Mouse (Mus musculus): ENCODE measurements around the gene Hibch. TPM values are rescaled to one million over a fixed set of nuclear protein-coding genes. Genes with fewer than 3 reads are reported as not detected.

The Hibch gene
- polyA plus RNA-seq, 1 experiment = 8.1 TPM

GRCm38 (mm10) chr1:52960191-52960590, 115.5 kb downstream of the Hibch start:
- no peak overlapping the region for H3ac ChIP-seq (ENCODE audit: control insufficient read depth, insufficient read length)
- TF ChIP-seq MAX (IDR thresholded peaks at IDR 0.05; ENCODE audit: low read depth) = no peak
- no peak for TF ChIP-seq TCF12 (IDR thresholded peaks at IDR 0.05; ENCODE audit: insufficient read depth, poor library complexity, severe bottlenecking)
- TF ChIP-seq POLR2A (IDR thresholded peaks at IDR 0.05; ENCODE audit: insufficient read length, low read depth) = no peak
- TF ChIP-seq POLR2AphosphoS2 (IDR thresholded peaks at IDR 0.05; ENCODE audit: insufficient read length, low read depth) = no peak
- no peak for TF ChIP-seq MYOG (IDR thresholded peaks at IDR 0.05; ENCODE audit: control insufficient read depth in 1 of 3, insufficient read depth in 1 of 3, insufficient read length in 2 of 3, low read depth in 2 of 3)
- no peak for TF ChIP-seq MYOD1 (IDR thresholded peaks at IDR 0.05; ENCODE audit: control insufficient read depth in 1 of 3, insufficient read length in 2 of 3, low read depth in 2 of 3)
- no peak for TF ChIP-seq TCF3 (IDR thresholded peaks at IDR 0.05; ENCODE audit: insufficient read length, low read depth)
- no peak for TF ChIP-seq E2F4 (IDR thresholded peaks at IDR 0.05; ENCODE audit: insufficient read depth)
- TF ChIP-seq CEBPB (IDR thresholded peaks at IDR 0.05; ENCODE audit: insufficient read depth, poor library complexity, severe bottlenecking) = no peak
- no peak for TF ChIP-seq USF1 (IDR thresholded peaks at IDR 0.05; ENCODE audit: low read depth)
- TF ChIP-seq SRF (IDR thresholded peaks at IDR 0.05; ENCODE audit: control insufficient read depth, insufficient read length, low read depth) = no peak
- TF ChIP-seq REST (IDR thresholded peaks at IDR 0.05; ENCODE audit: insufficient read depth, insufficient read length) = no peak
- no peaks in the 10 kb centered on the region for H3K79me2 ChIP-seq (ENCODE audit: control insufficient read depth, insufficient read depth)
- no peaks in the 10 kb centered on the region for H3K27me3 ChIP-seq (ENCODE audit: control insufficient read depth, insufficient read depth, insufficient read length)
- H3K4me2 ChIP-seq (ENCODE audit: low read depth) = no peak overlapping the region
- no peaks in the 10 kb centered on the region for H3K36me3 ChIP-seq (ENCODE audit: control insufficient read depth, insufficient read depth)
- H3K4me3 ChIP-seq = no peak overlapping the region

DNA sequence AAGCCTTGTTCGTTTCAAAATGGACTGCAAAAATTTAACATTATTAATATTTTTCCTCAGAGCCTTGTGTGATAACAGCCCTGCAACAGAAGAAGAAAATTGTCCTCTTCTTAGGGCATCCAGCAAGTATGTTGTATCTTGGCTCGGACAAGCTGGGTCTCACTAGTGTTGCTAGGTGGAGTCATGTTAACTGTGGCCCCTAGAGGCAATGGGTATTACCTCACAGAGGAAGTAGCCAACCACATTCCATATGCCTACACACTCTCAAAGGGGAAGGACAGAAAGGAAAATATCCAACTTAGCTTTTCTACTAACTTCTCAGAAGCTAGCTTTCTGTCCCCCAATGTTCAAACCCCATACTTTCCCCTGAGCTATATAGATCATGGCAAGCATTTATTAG, 118.4 kb downstream of the Hibch start:
- Histone ChIP-seq H3K36me3 (ENCODE audit: control insufficient read depth, insufficient read depth) (no peaks in the 10 kb centered on the region), H3ac (ENCODE audit: control insufficient read depth, insufficient read length) (no peak overlapping the region), H3K4me3 (no peak overlapping the region), H3K4me2 (ENCODE audit: low read depth) (no peak overlapping the region), H3K27me3 (ENCODE audit: control insufficient read depth, insufficient read depth, insufficient read length) (no peaks in the 10 kb centered on the region), H3K79me2 (ENCODE audit: control insufficient read depth, insufficient read depth) (no peaks in the 10 kb centered on the region)
- TF ChIP-seq MAX (IDR thresholded peaks at IDR 0.05; ENCODE audit: low read depth) (no peak), MYOD1 (IDR thresholded peaks at IDR 0.05; ENCODE audit: control insufficient read depth in 1 of 3, insufficient read length in 2 of 3, low read depth in 2 of 3) (no peak), CEBPB (IDR thresholded peaks at IDR 0.05; ENCODE audit: insufficient read depth, poor library complexity, severe bottlenecking) (no peak), POLR2AphosphoS2 (IDR thresholded peaks at IDR 0.05; ENCODE audit: insufficient read length, low read depth) (no peak), SRF (IDR thresholded peaks at IDR 0.05; ENCODE audit: control insufficient read depth, insufficient read length, low read depth) (no peak), REST (IDR thresholded peaks at IDR 0.05; ENCODE audit: insufficient read depth, insufficient read length) (no peak), USF1 (IDR thresholded peaks at IDR 0.05; ENCODE audit: low read depth) (no peak), E2F4 (IDR thresholded peaks at IDR 0.05; ENCODE audit: insufficient read depth) (no peak)

DNA sequence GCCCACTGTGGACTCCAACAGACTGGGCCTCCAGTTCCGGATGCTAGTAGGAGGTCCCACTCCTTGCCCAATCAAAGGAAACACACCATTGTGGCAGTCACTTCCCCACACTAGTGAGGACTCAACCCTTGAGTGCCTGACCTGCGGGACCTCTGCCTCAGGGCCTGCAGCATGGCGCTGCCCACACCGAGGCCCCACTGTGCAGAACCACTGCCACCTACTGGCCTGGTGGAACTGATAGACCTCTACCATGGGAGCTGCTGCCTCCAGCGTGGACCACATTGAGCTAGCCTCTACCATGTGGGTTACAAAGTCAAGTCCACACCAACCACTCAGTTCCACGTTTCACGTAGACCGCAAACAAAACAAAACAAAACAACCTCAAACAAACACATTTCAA, 119.9 kb downstream of the Hibch start:
- no peaks in the 10 kb centered on the region for H3K79me2 ChIP-seq (ENCODE audit: control insufficient read depth, insufficient read depth)
- no peak overlapping the region for H3K4me3 ChIP-seq
- H3ac ChIP-seq (ENCODE audit: control insufficient read depth, insufficient read length) = no peak overlapping the region
- H3K4me2 ChIP-seq (ENCODE audit: low read depth) = no peak overlapping the region
- H3K27me3 ChIP-seq (ENCODE audit: control insufficient read depth, insufficient read depth, insufficient read length) = no peaks in the 10 kb centered on the region
- H3K36me3 ChIP-seq (ENCODE audit: control insufficient read depth, insufficient read depth) = no peaks in the 10 kb centered on the region
- TF ChIP-seq MAX (IDR thresholded peaks at IDR 0.05; ENCODE audit: low read depth) = no peak
- TF ChIP-seq POLR2A (IDR thresholded peaks at IDR 0.05; ENCODE audit: insufficient read length, low read depth) = no peak
- TF ChIP-seq CEBPB (IDR thresholded peaks at IDR 0.05; ENCODE audit: insufficient read depth, poor library complexity, severe bottlenecking) = no peak
- TF ChIP-seq USF1 (IDR thresholded peaks at IDR 0.05; ENCODE audit: low read depth) = no peak
- TF ChIP-seq TCF3 (IDR thresholded peaks at IDR 0.05; ENCODE audit: insufficient read length, low read depth) = no peak
- no peak for TF ChIP-seq MYOD1 (IDR thresholded peaks at IDR 0.05; ENCODE audit: control insufficient read depth in 1 of 3, insufficient read length in 2 of 3, low read depth in 2 of 3)
- no peak for TF ChIP-seq MYOG (IDR thresholded peaks at IDR 0.05; ENCODE audit: control insufficient read depth in 1 of 3, insufficient read depth in 1 of 3, insufficient read length in 2 of 3, low read depth in 2 of 3)
- TF ChIP-seq SRF (IDR thresholded peaks at IDR 0.05; ENCODE audit: control insufficient read depth, insufficient read length, low read depth) = no peak

Other genes starting within 250 kb of the Hibch start
- gene Nemp2, start 214.2 kb upstream of the Hibch start, polyA plus RNA-seq (2012; fragmentation: generic; extraction: Trizol) = 1.2 TPM
- gene Mfsd6, start 117.5 kb upstream of the Hibch start, polyA plus RNA-seq (2012; fragmentation: generic; extraction: Trizol) = 0.59 TPM
- 3.6 TPM for gene Inpp1, start 27.2 kb upstream of the Hibch start, polyA plus RNA-seq (2012; fragmentation: generic; extraction: Trizol)
- 0.01 TPM for gene 1700019D03Rik, start 175.2 kb downstream of the Hibch start, polyA plus RNA-seq (2012; fragmentation: generic; extraction: Trizol)
- 0.02 TPM for gene Mstn, start 216.7 kb downstream of the Hibch start, polyA plus RNA-seq (2012; fragmentation: generic; extraction: Trizol)

Measured in myocyte (in vitro differentiated cells).